ENCODE assay signal across 11 mouse cellular contexts in the genomic region with DNA sequence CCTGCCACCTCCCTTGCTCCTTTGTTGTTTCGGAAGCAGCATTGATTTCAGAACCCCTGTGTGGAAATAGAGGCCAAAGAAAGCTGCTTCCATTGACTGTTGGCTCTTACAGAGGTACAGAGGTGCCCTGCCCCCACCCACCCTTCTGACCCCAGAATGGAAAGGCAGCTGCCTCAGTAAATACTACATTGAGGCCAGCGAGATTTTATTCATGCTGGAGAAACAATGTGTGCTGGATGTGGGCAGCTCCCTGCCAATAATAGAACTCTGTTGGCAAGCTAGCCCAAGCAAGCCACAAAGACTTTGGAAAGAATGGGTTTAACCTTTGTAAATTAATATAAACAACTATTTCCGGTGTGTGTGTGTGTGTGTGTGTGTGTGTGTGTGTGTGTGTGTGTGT. TPM values are rescaled to one million over a fixed set of nuclear protein-coding genes. Genes with fewer than 3 reads are reported as not detected.
DNase-seq lines count a peak whose midpoint lies in the region; ATAC-seq and TF ChIP-seq lines count a peak whose summit lies in the region.
"Had no signal": no experiment of that assay in that cellular context is flagged by ENCODE, and none has a peak within 500 bp of the region (broad histone marks: within the 10 kb centered on the region; RNA-seq: fewer than 3 reads in every experiment).

No protein-coding gene starts in this region.

- H3K9me3 ChIP-seq in forebrain, embryonic 13.5 days (replicated peaks), result no peaks in the 10 kb centered on the region
- H3K9me3 ChIP-seq in forebrain, embryonic 12.5 days, result no peaks in the 10 kb centered on the region
- no peaks in the 10 kb centered on the region for H3K9me3 ChIP-seq in lung, embryonic 14.5 days (ENCODE audit: low read depth, low read length)
- no peaks in the 10 kb centered on the region for H3K9me3 ChIP-seq in forebrain, embryonic 14.5 days (replicated peaks; ENCODE audit: control insufficient read depth, low read length)
- H3K9me3 ChIP-seq: embryonic facial prominence, embryonic 13.5 days; stomach, embryonic 15.5 days had no signal

- H3K27ac ChIP-seq in forebrain, embryonic 13.5 days, result no peak overlapping the region
- no peak overlapping the region for H3K27ac ChIP-seq in forebrain, embryonic 12.5 days
- peak overlapping the region; percentile 59; the same call in 1 of the 2 replicates for H3K27ac ChIP-seq in lung, embryonic 14.5 days (ENCODE audit: low read depth)
- H3K27ac ChIP-seq in forebrain, embryonic 14.5 days (ENCODE audit: low read depth, low read length), result no peak overlapping the region
- no peak overlapping the region for H3K27ac ChIP-seq in cerebellum, adult 2 months (ENCODE audit: insufficient read depth, low read length)
- H3K27ac ChIP-seq: embryonic facial prominence, embryonic 13.5 days; kidney, postnatal 0 days; stomach, embryonic 15.5 days had no signal

- DNase-seq in lung, embryonic 14.5 days, result no peak
- no peak for DNase-seq in lung, adult 2 months
- DNase-seq in forebrain, embryonic 14.5 days (ENCODE audit: low spot score), result peak; percentile 39
- DNase-seq in lung, postnatal 14 days, result peak; percentile 36
- DNase-seq in cerebellum, adult 2 months, result no peak
- no peak for DNase-seq in testis, postnatal 10 days (ENCODE audit: low spot score)

- H3K4me3 ChIP-seq in forebrain, embryonic 13.5 days, result no peak overlapping the region
- no peak overlapping the region for H3K4me3 ChIP-seq in forebrain, embryonic 12.5 days (replicated peaks)
- no peak overlapping the region for H3K4me3 ChIP-seq in lung, embryonic 14.5 days (ENCODE audit: low read depth, low read length)
- H3K4me3 ChIP-seq in lung, adult 2 months (replicated peaks; ENCODE audit: extremely low read depth, low read depth, low read length), result no peak overlapping the region
- no peak overlapping the region for H3K4me3 ChIP-seq in forebrain, embryonic 14.5 days (ENCODE audit: low read depth, low read length)
- H3K4me3 ChIP-seq in cerebellum, adult 2 months (replicated peaks; ENCODE audit: insufficient read depth, low read depth, low read length), result no peak overlapping the region
- H3K4me3 ChIP-seq: embryonic facial prominence, embryonic 13.5 days; stomach, embryonic 15.5 days had no signal

- H3K4me2 ChIP-seq in forebrain, embryonic 13.5 days, result no peak overlapping the region
- no peak overlapping the region for H3K4me2 ChIP-seq in forebrain, embryonic 12.5 days
- H3K4me2 ChIP-seq in lung, embryonic 14.5 days, result no peak overlapping the region
- H3K4me2 ChIP-seq in forebrain, embryonic 14.5 days (ENCODE audit: low read length), result no peak overlapping the region
- H3K4me2 ChIP-seq: embryonic facial prominence, embryonic 13.5 days; stomach, embryonic 15.5 days had no signal

- no peaks in the 10 kb centered on the region for H3K27me3 ChIP-seq in forebrain, embryonic 13.5 days
- H3K27me3 ChIP-seq in forebrain, embryonic 12.5 days, result no peaks in the 10 kb centered on the region
- H3K27me3 ChIP-seq in lung, embryonic 14.5 days (ENCODE audit: insufficient read depth, low read length), result no peaks in the 10 kb centered on the region
- no peaks in the 10 kb centered on the region for H3K27me3 ChIP-seq in forebrain, embryonic 14.5 days (replicated peaks; ENCODE audit: control insufficient read depth, insufficient read depth, low read length)
- H3K27me3 ChIP-seq in cerebellum, adult 2 months (ENCODE audit: control insufficient read depth, insufficient read depth, low read length), result no peaks in the 10 kb centered on the region
- H3K27me3 ChIP-seq: embryonic facial prominence, embryonic 13.5 days; stomach, embryonic 15.5 days had no signal

- H3K9ac ChIP-seq in forebrain, embryonic 13.5 days, result no peak overlapping the region
- no peak overlapping the region for H3K9ac ChIP-seq in forebrain, embryonic 12.5 days
- H3K9ac ChIP-seq in lung, embryonic 14.5 days, result no peak overlapping the region
- no peak overlapping the region for H3K9ac ChIP-seq in forebrain, embryonic 14.5 days (ENCODE audit: low read length)
- H3K9ac ChIP-seq: embryonic facial prominence, embryonic 13.5 days; stomach, embryonic 15.5 days had no signal

- no peaks in the 10 kb centered on the region for H3K36me3 ChIP-seq in forebrain, embryonic 13.5 days (ENCODE audit: poor library complexity, severe bottlenecking)
- H3K36me3 ChIP-seq in forebrain, embryonic 12.5 days (replicated peaks), result no peaks in the 10 kb centered on the region
- H3K36me3 ChIP-seq in lung, embryonic 14.5 days (ENCODE audit: insufficient read depth), result no peaks in the 10 kb centered on the region; the same call in 1 of the 2 replicates
- H3K36me3 ChIP-seq in forebrain, embryonic 14.5 days (ENCODE audit: control insufficient read depth, insufficient read depth, low read length), result no peaks in the 10 kb centered on the region
- H3K36me3 ChIP-seq: embryonic facial prominence, embryonic 13.5 days; stomach, embryonic 15.5 days had no signal

- TF ChIP-seq POLR2A in lung, adult 2 months (IDR thresholded peaks at IDR 0.05; ENCODE audit: borderline replicate concordance, extremely low read depth, low read depth, low read length), result no peak
- no peak for TF ChIP-seq POLR2A in cerebellum, adult 2 months (IDR thresholded peaks at IDR 0.05; ENCODE audit: borderline replicate concordance, insufficient read depth, low read length)

- H3K4me1 ChIP-seq in forebrain, embryonic 13.5 days, result peaks cover 38% of the 10 kb centered on the region
- H3K4me1 ChIP-seq in forebrain, embryonic 12.5 days, result peaks cover 37% of the 10 kb centered on the region
- peaks cover 9% of the 10 kb centered on the region; the same call in 1 of the 2 replicates for H3K4me1 ChIP-seq in lung, embryonic 14.5 days (ENCODE audit: insufficient read depth)
- peaks cover 31% of the 10 kb centered on the region for H3K4me1 ChIP-seq in lung, adult 2 months (ENCODE audit: control insufficient read depth, insufficient read depth, low read length)
- H3K4me1 ChIP-seq in forebrain, embryonic 14.5 days (ENCODE audit: control insufficient read depth, insufficient read depth, low read length), result peaks cover 15% of the 10 kb centered on the region
- H3K4me1 ChIP-seq in cerebellum, adult 2 months (ENCODE audit: control insufficient read depth, insufficient read depth, low read length), result no peaks in the 10 kb centered on the region

- 12% methylated on average over 3 of the region's 3 CpGs for WGBS in forebrain, embryonic 13.5 days
- WGBS in forebrain, embryonic 12.5 days, result 12% methylated on average over 3 of the region's 3 CpGs
- 31% methylated on average over 3 of the region's 3 CpGs for WGBS in lung, embryonic 14.5 days
- WGBS in lung, adult 2 months, result 23% methylated on average over 3 of the region's 3 CpGs
- WGBS in forebrain, embryonic 14.5 days, result 6% methylated on average over 3 of the region's 3 CpGs
- 31% methylated on average over 3 of the region's 3 CpGs for WGBS in cerebellum, adult 2 months

- peak; percentile 30; the same call in 1 of the 2 replicates for ATAC-seq in forebrain, embryonic 13.5 days
- ATAC-seq in forebrain, embryonic 12.5 days (ENCODE audit: low FRiP score), result no peak
- no peak for ATAC-seq in lung, embryonic 14.5 days (ENCODE audit: insufficient read depth)
- ATAC-seq in forebrain, embryonic 14.5 days, result no peak

- no peak for TF ChIP-seq CTCF in lung, embryonic 14.5 days (IDR thresholded peaks at IDR 0.05; ENCODE audit: low read depth)
- no peak for TF ChIP-seq CTCF in lung, adult 2 months (IDR thresholded peaks at IDR 0.05; ENCODE audit: insufficient read depth, low read length)
- no peak for TF ChIP-seq CTCF in cerebellum, adult 2 months (IDR thresholded peaks at IDR 0.05; ENCODE audit: borderline replicate concordance, insufficient read depth, low read depth, low read length)

RNA-seq across cellular contexts. Expression of a gene that starts 24.8 kb away (rescaled TPM):
- 54.4 and 55.9 TPM in 2 replicates for polyA plus RNA-seq in forebrain, embryonic 13.5 days (2015; fragmentation: Nextera tagmentation; extraction: Ambion mirVana)
- 39.7 and 40.8 TPM in 2 replicates for polyA plus RNA-seq in forebrain, embryonic 12.5 days (2016; fragmentation: Nextera tagmentation; extraction: Ambion mirVana)
- 94.3 and 94.8 TPM in 2 replicates for polyA plus RNA-seq in lung, embryonic 14.5 days (2014; fragmentation: Nextera tagmentation; extraction: Ambion mirVana)
- polyA plus RNA-seq in lung, adult 2 months (2012; rRNA removed), result 121 and 156 TPM in 2 replicates
- polyA plus RNA-seq in forebrain, embryonic 14.5 days (2014; fragmentation: Nextera tagmentation; extraction: Ambion mirVana), result 57.9 and 81.1 TPM in 2 replicates
- 7.2 and 7.8 TPM in 2 replicates for polyA plus RNA-seq in cerebellum, adult 2 months (2012; rRNA removed)

Comparison
In these comparisons a context has a peak if more than half of its experiments do, and no peak if none do; other contexts are left out.
1. DNase-seq: peak in forebrain, embryonic 14.5 days (single experiment) and lung, postnatal 14 days (single experiment); none in lung, embryonic 14.5 days (single experiment), lung, adult 2 months (single experiment), cerebellum, adult 2 months (0 of 2) and testis, postnatal 10 days (single experiment).